14 mouse cellular contexts compared by ENCODE assay signal in the genomic region with DNA sequence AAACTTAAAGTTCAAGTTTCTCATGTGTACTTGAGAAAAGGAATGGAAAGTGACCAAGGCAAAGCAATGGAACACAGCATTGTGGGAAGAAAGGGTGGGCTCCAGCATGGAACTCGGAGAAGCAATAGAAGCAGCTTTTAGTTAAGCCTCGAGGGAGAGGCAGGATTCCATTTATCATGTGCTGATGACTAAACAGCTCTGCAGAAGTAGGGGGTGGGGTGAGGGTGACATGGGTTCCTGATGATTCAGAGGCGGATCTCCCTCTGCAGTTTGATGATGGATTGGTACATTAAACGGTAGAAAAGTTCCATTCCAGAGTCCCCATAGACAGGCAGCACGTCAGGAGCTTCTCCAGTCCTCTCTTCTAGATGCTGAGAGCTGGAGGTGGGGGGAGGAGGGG. TPM values are rescaled to one million over a fixed set of nuclear protein-coding genes. Genes with fewer than 3 reads are reported as not detected.
DNase-seq lines count a peak whose midpoint lies in the region; ATAC-seq and TF ChIP-seq lines count a peak whose summit lies in the region.
"Had no signal": no experiment of that assay in that cellular context is flagged by ENCODE, and none has a peak within 500 bp of the region (broad histone marks: within the 10 kb centered on the region; RNA-seq: fewer than 3 reads in every experiment).

No protein-coding gene starts in this region.

- TF ChIP-seq EP300 in stomach, postnatal 0 days (optimal IDR thresholded peaks at IDR 0.05): no peak

- H3K36me3 ChIP-seq in hindbrain, embryonic 16.5 days (ENCODE audit: control insufficient read depth, insufficient read depth, low read length): no peaks in the 10 kb centered on the region
- no peaks in the 10 kb centered on the region for H3K36me3 ChIP-seq in hindbrain, embryonic 13.5 days
- no peaks in the 10 kb centered on the region for H3K36me3 ChIP-seq in stomach, postnatal 0 days (ENCODE audit: control insufficient read depth, insufficient read depth, low read length)
- H3K36me3 ChIP-seq: forebrain, embryonic 10.5 days; heart, embryonic 13.5 days had no signal

- no peak for TF ChIP-seq CTCF in stomach, postnatal 0 days (IDR thresholded peaks at IDR 0.05; ENCODE audit: low read depth)

- no peak overlapping the region for H3K4me2 ChIP-seq in hindbrain, embryonic 16.5 days (ENCODE audit: low read length)
- H3K4me2 ChIP-seq in hindbrain, embryonic 13.5 days: no peak overlapping the region
- H3K4me2 ChIP-seq in stomach, postnatal 0 days (replicated peaks; ENCODE audit: low read depth): no peak overlapping the region
- H3K4me2 ChIP-seq: heart, embryonic 13.5 days had no signal

- no peak overlapping the region for H3K27ac ChIP-seq in hindbrain, embryonic 16.5 days (ENCODE audit: low read depth, low read length)
- no peak overlapping the region for H3K27ac ChIP-seq in hindbrain, embryonic 13.5 days
- no peak overlapping the region for H3K27ac ChIP-seq in stomach, postnatal 0 days (replicated peaks)
- H3K27ac ChIP-seq: forebrain, embryonic 10.5 days; gastrocnemius, adult 2 months; heart, embryonic 13.5 days had no signal

- no peak overlapping the region for H3K9ac ChIP-seq in hindbrain, embryonic 16.5 days (ENCODE audit: low read depth, low read length)
- no peak overlapping the region for H3K9ac ChIP-seq in hindbrain, embryonic 13.5 days
- H3K9ac ChIP-seq in stomach, postnatal 0 days (ENCODE audit: low read length): no peak overlapping the region
- H3K9ac ChIP-seq: heart, embryonic 13.5 days; liver, postnatal 0 days had no signal

- no peaks in the 10 kb centered on the region for H3K27me3 ChIP-seq in hindbrain, embryonic 16.5 days (replicated peaks; ENCODE audit: control insufficient read depth, insufficient read depth, low read length)
- no peaks in the 10 kb centered on the region for H3K27me3 ChIP-seq in hindbrain, embryonic 13.5 days
- no peaks in the 10 kb centered on the region for H3K27me3 ChIP-seq in stomach, postnatal 0 days (ENCODE audit: control insufficient read depth, insufficient read depth, low read length)
- H3K27me3 ChIP-seq: heart, embryonic 13.5 days had no signal

- WGBS in hindbrain, embryonic 16.5 days: 49% methylated on average over 5 of the region's 5 CpGs
- 46% methylated on average over 5 of the region's 5 CpGs for WGBS in hindbrain, embryonic 13.5 days
- WGBS in stomach, postnatal 0 days: 11% methylated on average over 5 of the region's 5 CpGs

- H3K9me3 ChIP-seq in hindbrain, embryonic 16.5 days (ENCODE audit: control insufficient read depth, low read length): no peaks in the 10 kb centered on the region
- no peaks in the 10 kb centered on the region for H3K9me3 ChIP-seq in hindbrain, embryonic 13.5 days
- H3K9me3 ChIP-seq in stomach, postnatal 0 days (ENCODE audit: control insufficient read depth, low read length): no peaks in the 10 kb centered on the region
- H3K9me3 ChIP-seq: forebrain, embryonic 10.5 days; heart, embryonic 13.5 days had no signal

- H3K4me3 ChIP-seq in hindbrain, embryonic 16.5 days (ENCODE audit: low read length): no peak overlapping the region
- H3K4me3 ChIP-seq in hindbrain, embryonic 13.5 days: no peak overlapping the region
- H3K4me3 ChIP-seq in stomach, postnatal 0 days (ENCODE audit: low read depth, low read length): no peak overlapping the region
- H3K4me3 ChIP-seq: forebrain, embryonic 10.5 days; gastrocnemius, adult 2 months; heart, embryonic 13.5 days had no signal

- ATAC-seq in hindbrain, embryonic 16.5 days: 0 out of 2 replicates have a peak, but pooled peaks have one; percentile 40
- no peak for ATAC-seq in hindbrain, embryonic 13.5 days (ENCODE audit: low FRiP score)
- ATAC-seq in stomach, postnatal 0 days (ENCODE audit: low FRiP score, low TSS enrichment): peak; percentile 45; the same call in 1 of the 2 replicates
- ATAC-seq: liver, postnatal 0 days had no signal

- no peaks in the 10 kb centered on the region for H3K4me1 ChIP-seq in hindbrain, embryonic 16.5 days (ENCODE audit: control insufficient read depth, insufficient read depth, low read depth, low read length)
- H3K4me1 ChIP-seq in hindbrain, embryonic 13.5 days (replicated peaks): 0 out of 2 replicates have a peak, but pooled peaks cover 3% of the 10 kb centered on the region
- H3K4me1 ChIP-seq in stomach, postnatal 0 days (replicated peaks; ENCODE audit: control insufficient read depth, insufficient read depth): 0 out of 2 replicates have a peak, but pooled peaks cover 4% of the 10 kb centered on the region
- H3K4me1 ChIP-seq: forebrain, embryonic 10.5 days had no signal

- DNase-seq in urinary bladder, postnatal 14 days (ENCODE audit: low spot score): peak; percentile 44
- DNase-seq in urinary bladder, adult 2 months (ENCODE audit: low spot score): no peak
- peak; percentile 74 for DNase-seq in adrenal gland, postnatal 14 days
- peak; percentile 16 for DNase-seq in stomach, postnatal 0 days (ENCODE audit: low spot score)
- DNase-seq in layer of hippocampus, adult 11-12 months (ENCODE audit: low spot score): no peak
- no peak for DNase-seq in kidney, adult 11 months
- DNase-seq: gastrocnemius, adult 2 months; kidney, postnatal 25 days; liver, postnatal 0 days; thymus, postnatal 36 days had no signal

RNA-seq across cellular contexts. Expression of a gene that starts 48.5 kb away (rescaled TPM):
- polyA plus RNA-seq in hindbrain, embryonic 16.5 days (2015; fragmentation: Nextera tagmentation; extraction: Ambion mirVana): 25.3 and 32.3 TPM in 2 replicates
- 22.0 and 24.5 TPM in 2 replicates for polyA plus RNA-seq in hindbrain, embryonic 13.5 days (2015; fragmentation: Nextera tagmentation; extraction: Ambion mirVana)
- 20.7 and 22.7 TPM in 2 replicates for polyA plus RNA-seq in urinary bladder, adult 2 months (2012; rRNA removed)
- total RNA-seq in adrenal gland, postnatal 14 days (2021): 12.9 and 16.1 TPM in 2 replicates
- 15.1 and 16.8 TPM in 2 replicates for polyA plus RNA-seq in stomach, postnatal 0 days (2015; fragmentation: Nextera tagmentation; extraction: Ambion mirVana)

RNA-seq across cellular contexts. Expression of a gene that starts 57.7 kb away (rescaled TPM):
- 557 and 610 TPM in 2 replicates for polyA plus RNA-seq in hindbrain, embryonic 16.5 days (2015; fragmentation: Nextera tagmentation; extraction: Ambion mirVana)
- polyA plus RNA-seq in hindbrain, embryonic 13.5 days (2015; fragmentation: Nextera tagmentation; extraction: Ambion mirVana): 924 and 941 TPM in 2 replicates
- polyA plus RNA-seq in urinary bladder, adult 2 months (2012; rRNA removed): 280 and 1,738 TPM in 2 replicates
- total RNA-seq in adrenal gland, postnatal 14 days (2021): 79.5 and 81.4 TPM in 2 replicates
- 1,098 and 1,252 TPM in 2 replicates for polyA plus RNA-seq in stomach, postnatal 0 days (2015; fragmentation: Nextera tagmentation; extraction: Ambion mirVana)

Comparison
In these comparisons a context has a peak if more than half of its experiments do, and no peak if none do; other contexts are left out.
1. DNase-seq: peak in urinary bladder, postnatal 14 days (single experiment), adrenal gland, postnatal 14 days (single experiment) and stomach, postnatal 0 days (single experiment); none in urinary bladder, adult 2 months (single experiment), layer of hippocampus, adult 11-12 months (single experiment) and kidney, adult 11 months (single experiment).